In the genomic region with DNA sequence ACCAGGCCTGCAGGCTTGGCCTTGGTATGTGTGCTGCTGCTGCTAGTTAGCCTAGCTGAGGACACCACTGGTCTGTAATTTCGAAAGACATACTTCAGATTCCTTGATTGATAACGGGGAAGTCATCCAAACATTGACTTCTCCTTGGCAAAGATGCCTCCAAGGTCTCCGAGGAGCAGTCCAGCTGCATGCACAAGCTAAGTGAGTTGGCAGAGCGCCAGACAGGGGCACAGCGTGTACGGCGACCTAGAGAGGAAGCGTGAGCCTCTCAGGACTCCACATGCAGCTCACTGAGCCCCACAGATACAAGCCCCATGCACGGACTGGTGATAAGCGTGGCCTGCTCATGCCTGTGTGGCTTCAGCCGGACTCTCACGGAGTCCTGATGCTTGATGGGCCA, we compare ENCODE assay signal across 10 mouse cellular contexts. TPM values are rescaled to one million over a fixed set of nuclear protein-coding genes. Genes with fewer than 3 reads are reported as not detected.
A peak's percentile ranks its signal among the peaks of the same experiment; 100 is the strongest.
DNase-seq lines count a peak whose midpoint lies in the region; ATAC-seq lines count a peak whose summit lies in the region.
"Had no signal": no experiment of that assay in that cellular context is flagged by ENCODE, and none has a peak within 500 bp of the region (broad histone marks: within the 10 kb centered on the region; RNA-seq: fewer than 3 reads in every experiment).

No protein-coding gene starts in this region.

- H3K27me3 ChIP-seq in limb, embryonic 11.5 days (ENCODE audit: control insufficient read depth, insufficient read depth, low read length) = no peaks in the 10 kb centered on the region
- 0 out of 2 replicates have a peak, but pooled peaks cover under 1% of the 10 kb centered on the region for H3K27me3 ChIP-seq in limb, embryonic 10.5 days (ENCODE audit: low read depth, poor library complexity, severe bottlenecking)
- H3K27me3 ChIP-seq: neural tube, embryonic 12.5 days had no signal

- H3K9me3 ChIP-seq in limb, embryonic 11.5 days (ENCODE audit: control insufficient read depth, low read length) = no peaks in the 10 kb centered on the region
- no peaks in the 10 kb centered on the region for H3K9me3 ChIP-seq in limb, embryonic 10.5 days (replicated peaks)
- H3K9me3 ChIP-seq: neural tube, embryonic 12.5 days had no signal

- 77% methylated on average over 12 of the region's 12 CpGs for WGBS in limb, embryonic 11.5 days
- 83% methylated on average over 12 of the region's 12 CpGs for WGBS in limb, embryonic 10.5 days

- peak; percentile 38 for DNase-seq in limb, embryonic 11.5 days (ENCODE audit: low spot score)
- DNase-seq in limb, embryonic 10.5 days (ENCODE audit: low spot score) = no peak
- peak; percentile 55 to 70 for DNase-seq in adrenal gland, adult 18-20 months (ENCODE audit: low spot score in 2 of 2)
- peak; percentile 83 for DNase-seq in fat pad, adult 2 months (ENCODE audit: extremely low read depth, low read depth, low spot score)
- DNase-seq in spleen, postnatal 4 days (ENCODE audit: low spot score in 2 of 2) = no peak
- DNase-seq in T-cell, adult 2 months (ENCODE audit: low spot score) = no peak
- no peak for DNase-seq in kidney, adult 18-20 months
- DNase-seq: layer of hippocampus, adult 9-11 months had no signal

- no peak overlapping the region for H3K4me2 ChIP-seq in limb, embryonic 11.5 days (ENCODE audit: low read depth, severe bottlenecking)
- H3K4me2 ChIP-seq: neural tube, embryonic 12.5 days had no signal

- no peaks in the 10 kb centered on the region for H3K36me3 ChIP-seq in limb, embryonic 11.5 days (ENCODE audit: control insufficient read depth, insufficient read depth, low read length)
- peaks cover 27% of the 10 kb centered on the region for H3K36me3 ChIP-seq in limb, embryonic 10.5 days

- no peaks in the 10 kb centered on the region for H3K4me1 ChIP-seq in limb, embryonic 11.5 days (ENCODE audit: control insufficient read depth, insufficient read depth, low read length)
- peaks cover 13% of the 10 kb centered on the region; the same call in 1 of the 2 replicates for H3K4me1 ChIP-seq in limb, embryonic 10.5 days

- H3K27ac ChIP-seq in limb, embryonic 11.5 days (replicated peaks; ENCODE audit: low read depth, low read length) = no peak overlapping the region
- H3K27ac ChIP-seq in limb, embryonic 10.5 days = no peak overlapping the region
- H3K27ac ChIP-seq: neural tube, embryonic 12.5 days had no signal

- ATAC-seq in limb, embryonic 11.5 days (ENCODE audit: insufficient number of reproducible peaks, low FRiP score, low TSS enrichment, low read depth) = no peak
- peak; percentile 75 for ATAC-seq in megakaryocyte-erythroid progenitor cell, adult 5-6 weeks (replicated peaks; ENCODE audit: low FRiP score, low TSS enrichment, poor library complexity, severe bottlenecking)

- H3K9ac ChIP-seq in limb, embryonic 11.5 days (ENCODE audit: low read length) = no peak overlapping the region
- H3K9ac ChIP-seq: neural tube, embryonic 12.5 days had no signal

- H3K4me3 ChIP-seq in limb, embryonic 11.5 days (ENCODE audit: low read depth, low read length) = no peak overlapping the region
- H3K4me3 ChIP-seq in limb, embryonic 10.5 days = no peak overlapping the region
- H3K4me3 ChIP-seq: neural tube, embryonic 12.5 days had no signal

RNA-seq across cellular contexts. Expression of gene Cabp7, which starts 17.0 kb away (rescaled TPM):
- polyA plus RNA-seq in limb, embryonic 11.5 days (2014; fragmentation: Nextera tagmentation; extraction: Ambion mirVana) = 0.07 and 0.19 TPM in 2 replicates
- polyA plus RNA-seq in limb, embryonic 10.5 days (2016; fragmentation: Nextera tagmentation; extraction: Ambion mirVana) = 0.10 and 0.13 TPM in 2 replicates
- total RNA-seq in adrenal gland, adult 18-20 months (2021) = under 1 TPM in 1 of 2 experiments, not detected in 1; 0.45 TPM
- total RNA-seq in megakaryocyte-erythroid progenitor cell, adult 5-6 weeks (2014; fragmentation: Nextera tagmentation) = not detected in 2 replicates
- 0.27 TPM in 1 of 2 replicates, not detected in the other for total RNA-seq in megakaryocyte-erythroid progenitor cell, adult 5-6 weeks (2017)

RNA-seq across cellular contexts. Expression of gene Zmat5, which starts 25.1 kb away (rescaled TPM):
- 77.1 and 78.9 TPM in 2 replicates for polyA plus RNA-seq in limb, embryonic 11.5 days (2014; fragmentation: Nextera tagmentation; extraction: Ambion mirVana)
- 83.0 and 83.7 TPM in 2 replicates for polyA plus RNA-seq in limb, embryonic 10.5 days (2016; fragmentation: Nextera tagmentation; extraction: Ambion mirVana)
- 10 to 100 TPM; 44.7 to 46.3 TPM for total RNA-seq in adrenal gland, adult 18-20 months (2021)
- total RNA-seq in megakaryocyte-erythroid progenitor cell, adult 5-6 weeks (2014; fragmentation: Nextera tagmentation) = 24.5 and 37.3 TPM in 2 replicates
- 3.4 and 8.1 TPM in 2 replicates for total RNA-seq in megakaryocyte-erythroid progenitor cell, adult 5-6 weeks (2017)

RNA-seq across cellular contexts. Expression of gene Uqcr10, which starts 25.5 kb away (rescaled TPM):
- 639 and 641 TPM in 2 replicates for polyA plus RNA-seq in limb, embryonic 11.5 days (2014; fragmentation: Nextera tagmentation; extraction: Ambion mirVana)
- polyA plus RNA-seq in limb, embryonic 10.5 days (2016; fragmentation: Nextera tagmentation; extraction: Ambion mirVana) = 672 and 718 TPM in 2 replicates
- total RNA-seq in adrenal gland, adult 18-20 months (2021) = 1,000 to 10,000 TPM in 1 of 2 experiments, 100 to 1,000 TPM in 1; 866 to 1,117 TPM
- total RNA-seq in megakaryocyte-erythroid progenitor cell, adult 5-6 weeks (2014; fragmentation: Nextera tagmentation) = 465 and 535 TPM in 2 replicates
- 83.7 and 121 TPM in 2 replicates for total RNA-seq in megakaryocyte-erythroid progenitor cell, adult 5-6 weeks (2017)

Comparison
In these comparisons a context has a peak if more than half of its experiments do, and no peak if none do; other contexts are left out.
1. DNase-seq: peak in limb, embryonic 11.5 days (single experiment), adrenal gland, adult 18-20 months (2 of 2) and fat pad, adult 2 months (single experiment); none in limb, embryonic 10.5 days (single experiment), spleen, postnatal 4 days (0 of 2), T-cell, adult 2 months (single experiment) and kidney, adult 18-20 months (single experiment).